Mouse (Mus musculus): ENCODE measurements around the gene Kcnk6. TPM values are rescaled to one million over a fixed set of nuclear protein-coding genes. Genes with fewer than 3 reads are reported as not detected.
"Not testable (repeated sequence)": the region's sequence is repeated elsewhere in the genome, so short reads cannot be mapped to it uniquely, and the experiment has no call there.

Kcnk6 gene
- polyA plus RNA-seq, 1 experiment from 2014 or later = 1.7 TPM

GRCm38 (mm10) chr7:29213675-29214082 lies 18.6 kb downstream of the Kcnk6 start, which contains the start of gene Catsperg1:
Gene Catsperg1 (minus strand): TSS chr7:29214035.
- 3% methylated on average over 20 of the region's 20 CpGs for WGBS
- H3K4me1 ChIP-seq = peaks cover 14% of the 10 kb centered on the region
- DNase-seq (ENCODE audit: low spot score) = peak; percentile 80
- H3K27ac ChIP-seq = no peak within 1 kb of the TSS
- peaks cover 10% of the 10 kb centered on the region; the same call in 1 of the 2 replicates for H3K9me3 ChIP-seq
- peaks cover 21% of the 10 kb centered on the region for H3K27me3 ChIP-seq (ENCODE audit: insufficient read depth, poor library complexity, severe bottlenecking)
- peaks cover 4% of the 10 kb centered on the region; the same call in 1 of the 2 replicates for H3K36me3 ChIP-seq
- peak within 1 kb of the TSS; percentile 39; the same call in 1 of the 2 replicates for H3K4me3 ChIP-seq

GRCm38 (mm10) chr7:29212775-29213560 lies 19.3 kb downstream of the Kcnk6 start:
- H3K27ac ChIP-seq; H3K36me3 ChIP-seq; H3K9me3 ChIP-seq; DNase-seq (ENCODE audit: low spot score): not testable (repeated sequence)
- H3K4me1 ChIP-seq = peaks cover 14% of the 10 kb centered on the region
- 14% methylated on average over 40 of the region's 40 CpGs for WGBS
- peaks cover 21% of the 10 kb centered on the region for H3K27me3 ChIP-seq (ENCODE audit: insufficient read depth, poor library complexity, severe bottlenecking)
- peak overlapping the region; percentile 17; the same call in 1 of the 2 replicates for H3K4me3 ChIP-seq

- Histone ChIP-seq H3K4me3 (peak overlapping the region; percentile 60), H3K9me3 (peaks cover 10% of the 10 kb centered on the region; the same call in 1 of the 2 replicates), H3K27me3 (ENCODE audit: insufficient read depth, poor library complexity, severe bottlenecking) (peaks cover 21% of the 10 kb centered on the region), H3K4me1 (peaks cover 14% of the 10 kb centered on the region), H3K36me3 (peaks cover 4% of the 10 kb centered on the region; the same call in 1 of the 2 replicates), H3K27ac (no peak overlapping the region)
- no peak for DNase-seq (ENCODE audit: low spot score)
- WGBS = 13% methylated on average over 26 of the region's 26 CpGs
Measured at GRCm38 (mm10) chr7:29212199-29212765, 20.0 kb downstream of the Kcnk6 start.

- peaks cover 5% of the 10 kb centered on the region; the same call in 1 of the 2 replicates for H3K9me3 ChIP-seq
- 4% methylated on average over 34 of the region's 34 CpGs for WGBS
- peak; percentile 93 for DNase-seq (ENCODE audit: low spot score)
- H3K27ac ChIP-seq = peak overlapping the region; percentile 76
- peak overlapping the region; percentile 60 for H3K4me3 ChIP-seq
- peaks cover 14% of the 10 kb centered on the region for H3K4me1 ChIP-seq
- H3K36me3 ChIP-seq = peaks cover under 1% of the 10 kb centered on the region; the same call in 1 of the 2 replicates
- H3K27me3 ChIP-seq (ENCODE audit: insufficient read depth, poor library complexity, severe bottlenecking) = peaks cover 21% of the 10 kb centered on the region
Measured at GRCm38 (mm10) chr7:29211415-29212198, 20.7 kb downstream of the Kcnk6 start.

- H3K4me3 ChIP-seq = peak overlapping the region; percentile 60
- not testable (repeated sequence) for DNase-seq (ENCODE audit: low spot score); H3K9me3 ChIP-seq; H3K36me3 ChIP-seq
- peak overlapping the region; percentile 76 for H3K27ac ChIP-seq
- H3K27me3 ChIP-seq (ENCODE audit: insufficient read depth, poor library complexity, severe bottlenecking) = peaks cover 21% of the 10 kb centered on the region
- WGBS = 35% methylated on average over 10 of the region's 15 CpGs
- H3K4me1 ChIP-seq = peaks cover 14% of the 10 kb centered on the region
Measured at GRCm38 (mm10) chr7:29211013-29211412, 21.3 kb downstream of the Kcnk6 start.

- Histone ChIP-seq H3K9me3 (no peaks in the 10 kb centered on the region), H3K27me3 (ENCODE audit: insufficient read depth, poor library complexity, severe bottlenecking) (no peaks in the 10 kb centered on the region), H3K4me3 (no peak overlapping the region), H3K27ac (no peak overlapping the region), H3K36me3 (no peaks in the 10 kb centered on the region), H3K4me1 (no peaks in the 10 kb centered on the region)
- WGBS = 72% methylated on average over 6 of the region's 6 CpGs
- no peak for DNase-seq (ENCODE audit: low spot score)
Measured at GRCm38 (mm10) chr7:29202577-29202976, 29.7 kb downstream of the Kcnk6 start.

GRCm38 (mm10) chr7:29194230-29194629 lies 38.1 kb downstream of the Kcnk6 start:
- H3K4me3 ChIP-seq; H3K27me3 ChIP-seq (ENCODE audit: insufficient read depth, poor library complexity, severe bottlenecking); H3K4me1 ChIP-seq; H3K36me3 ChIP-seq; H3K9me3 ChIP-seq; H3K27ac ChIP-seq; DNase-seq (ENCODE audit: low spot score): not testable (repeated sequence)
- 83% methylated on average over 1 of the region's 1 CpGs for WGBS

- DNase-seq (ENCODE audit: low spot score); H3K9me3 ChIP-seq; H3K27me3 ChIP-seq (ENCODE audit: insufficient read depth, poor library complexity, severe bottlenecking); H3K4me3 ChIP-seq; H3K27ac ChIP-seq: not testable (repeated sequence)
- Histone ChIP-seq H3K36me3 (peaks cover 15% of the 10 kb centered on the region), H3K4me1 (peaks cover 11% of the 10 kb centered on the region)
- 92% methylated on average over 4 of the region's 4 CpGs for WGBS
Measured at GRCm38 (mm10) chr7:29181323-29181722, 51.0 kb downstream of the Kcnk6 start.

GRCm38 (mm10) chr7:29180854-29181236 lies 51.5 kb downstream of the Kcnk6 start:
- no peaks in the 10 kb centered on the region for H3K9me3 ChIP-seq
- H3K36me3 ChIP-seq = peaks cover 20% of the 10 kb centered on the region
- H3K4me3 ChIP-seq = peak overlapping the region; percentile 79
- H3K27ac ChIP-seq = 0 out of 2 replicates have a peak overlapping the region, but pooled peaks have one; percentile 50
- H3K27me3 ChIP-seq (ENCODE audit: insufficient read depth, poor library complexity, severe bottlenecking) = no peaks in the 10 kb centered on the region
- H3K4me1 ChIP-seq = peaks cover 11% of the 10 kb centered on the region
- 39% methylated on average over 5 of the region's 5 CpGs for WGBS
- no peak for DNase-seq (ENCODE audit: low spot score)

- WGBS = under 1% methylated on average over 62 of the region's 62 CpGs
- DNase-seq (ENCODE audit: low spot score) = peak; percentile 99
- Histone ChIP-seq H3K36me3 (peaks cover 25% of the 10 kb centered on the region), H3K27ac (peak within 1 kb of the TSS; percentile 90), H3K27me3 (ENCODE audit: insufficient read depth, poor library complexity, severe bottlenecking) (peaks cover 1% of the 10 kb centered on the region; the same call in 1 of the 2 replicates), H3K4me1 (peaks cover 11% of the 10 kb centered on the region), H3K9me3 (no peaks in the 10 kb centered on the region), H3K4me3 (peak within 1 kb of the TSS; percentile 79)
Measured at GRCm38 (mm10) chr7:29180077-29180853, 52.0 kb downstream of the Kcnk6 start, which contains the start of gene Psmd8. Gene Psmd8 (minus strand): TSS chr7:29180701.

- Histone ChIP-seq H3K4me1 (peaks cover 11% of the 10 kb centered on the region), H3K4me3 (peak overlapping the region; percentile 79), H3K9me3 (no peaks in the 10 kb centered on the region), H3K27me3 (ENCODE audit: insufficient read depth, poor library complexity, severe bottlenecking) (peaks cover 11% of the 10 kb centered on the region), H3K36me3 (peaks cover 35% of the 10 kb centered on the region), H3K27ac (peak overlapping the region; percentile 90)
- WGBS = 39% methylated on average over 7 of the region's 7 CpGs
- no peak for DNase-seq (ENCODE audit: low spot score)
Measured at GRCm38 (mm10) chr7:29179323-29179722, 53.0 kb downstream of the Kcnk6 start.

GRCm38 (mm10) chr7:29178106-29178505 lies 54.2 kb downstream of the Kcnk6 start:
- 91% methylated on average over 4 of the region's 4 CpGs for WGBS
- Histone ChIP-seq H3K4me3 (no peak overlapping the region), H3K4me1 (peaks cover 11% of the 10 kb centered on the region), H3K27me3 (ENCODE audit: insufficient read depth, poor library complexity, severe bottlenecking) (peaks cover 23% of the 10 kb centered on the region), H3K9me3 (no peaks in the 10 kb centered on the region), H3K27ac (no peak overlapping the region), H3K36me3 (peaks cover 47% of the 10 kb centered on the region)
- no peak for DNase-seq (ENCODE audit: low spot score)

Measured in heart, embryonic 10.5 days (tissue).